Mouse (Mus musculus) cerebellum, adult 18-20 months (tissue): ENCODE results near the gene Kazald1.

Experiments used
- DNase-seq, 2 experiments: peaks; one replicate each; pipeline ENCODE4 v3.0.0; 2021

Gene Kazald1

DNA sequence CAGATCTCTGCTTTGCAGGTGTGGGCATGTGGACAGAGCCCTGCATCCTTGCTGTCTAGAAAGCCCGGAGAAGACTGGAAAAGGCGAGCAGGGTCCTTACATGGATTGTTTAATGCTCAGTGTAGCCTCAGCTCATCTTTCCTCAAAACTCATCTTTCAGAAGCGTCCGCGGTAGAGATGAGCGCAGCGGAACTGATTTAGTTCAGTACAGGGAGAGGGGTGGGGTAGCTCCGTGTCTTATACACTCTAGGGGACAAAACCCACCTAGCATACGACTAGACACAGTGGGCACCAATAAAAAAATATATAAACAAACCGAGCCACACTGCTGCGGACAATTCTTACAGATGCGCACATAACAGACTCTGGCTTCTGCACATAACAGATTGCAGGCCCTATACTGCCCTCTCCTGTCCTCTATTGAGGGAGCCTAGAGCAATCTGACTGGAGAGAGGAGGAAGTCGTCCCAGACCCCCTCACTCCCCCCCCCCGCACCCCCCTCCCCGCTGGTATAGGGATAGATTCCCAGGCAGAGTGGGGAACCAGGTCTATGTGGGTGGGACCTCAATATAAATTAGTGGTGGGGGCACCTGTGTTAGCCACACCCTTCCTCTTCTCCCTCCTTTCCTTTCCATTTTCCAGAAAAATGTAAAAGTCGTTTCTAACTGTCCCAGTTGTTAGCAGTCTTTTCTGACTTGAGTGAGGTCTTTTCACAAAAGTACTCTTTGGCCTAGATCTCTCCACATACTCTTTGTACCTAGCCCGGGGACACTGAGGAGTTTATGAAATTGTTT lies 4.1 kb downstream of the Kazald1 start:
- DNase-seq, result peak; percentile 41 to 56

DNA sequence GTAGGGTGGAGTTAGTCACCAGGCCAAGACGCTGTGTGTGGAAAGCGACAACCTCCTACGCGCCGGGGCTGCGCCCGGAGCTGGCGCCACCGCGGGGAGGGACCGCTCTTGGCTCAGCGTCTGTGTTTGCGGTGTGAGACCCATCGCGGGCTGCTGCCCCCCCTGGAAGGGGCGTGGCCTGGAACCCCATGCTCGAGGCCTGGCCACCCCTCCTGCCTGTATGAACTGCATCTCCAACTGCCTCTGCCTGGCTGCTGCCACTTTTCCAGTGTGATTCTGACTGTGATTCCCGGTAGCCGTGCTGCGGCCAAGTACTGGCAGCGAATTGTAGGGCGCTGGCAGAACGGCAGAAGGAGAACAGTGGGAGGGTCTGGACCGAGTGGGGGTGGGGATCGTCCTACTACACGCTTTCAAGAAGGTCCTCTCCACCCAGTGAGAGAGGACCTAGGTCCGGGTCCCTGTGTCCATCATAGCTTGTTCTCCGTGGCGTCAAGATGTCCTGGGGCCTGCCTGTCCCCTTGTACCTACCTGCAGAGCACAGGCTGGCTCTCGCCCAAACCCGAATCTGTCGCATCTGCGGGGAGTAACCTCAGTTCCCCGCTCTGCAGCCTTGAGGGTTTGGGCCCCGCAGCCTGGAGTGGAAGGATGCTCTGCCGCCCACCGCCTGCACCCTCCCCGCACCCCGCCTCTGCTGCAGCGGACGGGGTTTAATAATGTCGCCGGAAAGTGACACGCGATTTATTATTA lies 4.9 kb downstream of the Kazald1 start:
- peak; percentile 79 to 82 for DNase-seq

DNA sequence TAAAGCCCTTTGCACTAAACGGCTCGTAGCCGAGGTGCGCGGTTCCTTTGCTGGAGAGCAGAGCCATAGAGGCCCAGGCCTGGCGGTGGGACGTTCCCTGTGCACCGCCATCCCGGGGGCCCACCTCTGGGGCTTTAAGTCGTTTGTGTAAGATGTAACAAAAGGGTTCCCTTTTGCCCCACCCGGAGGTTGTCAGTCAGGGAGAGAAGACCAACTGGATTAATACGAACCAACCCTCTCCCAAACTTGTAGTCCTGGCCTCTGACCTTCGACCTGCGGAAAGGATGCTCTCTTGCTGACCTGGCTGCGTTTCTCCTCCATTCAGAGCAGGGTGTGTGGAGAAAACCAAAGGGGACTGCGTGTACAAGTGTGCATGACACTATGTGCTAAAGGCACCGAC lies 5.7 kb downstream of the Kazald1 start:
- peak; percentile 34 to 62 for DNase-seq

DNA sequence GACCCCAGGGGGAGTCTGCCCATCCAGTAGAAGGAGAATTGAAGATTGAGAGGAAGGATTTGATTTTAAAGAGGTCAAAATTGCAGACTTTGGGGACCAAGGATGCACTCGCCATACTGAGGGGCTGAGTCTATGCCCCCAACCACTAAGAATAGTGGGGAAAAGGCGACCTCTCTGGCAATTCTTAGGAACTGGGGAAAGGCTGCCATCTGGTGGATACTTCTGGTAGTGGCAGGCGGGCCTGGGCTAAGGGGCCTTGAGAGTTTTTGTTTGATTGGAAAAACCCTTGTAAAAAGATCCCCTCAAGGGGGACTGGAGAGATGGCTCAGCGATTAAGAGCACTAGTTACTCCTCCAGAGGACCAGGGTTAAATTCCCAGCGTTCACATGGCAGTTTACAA lies 6.2 kb downstream of the Kazald1 start:
- peak; percentile 75 to 85 for DNase-seq

DNA sequence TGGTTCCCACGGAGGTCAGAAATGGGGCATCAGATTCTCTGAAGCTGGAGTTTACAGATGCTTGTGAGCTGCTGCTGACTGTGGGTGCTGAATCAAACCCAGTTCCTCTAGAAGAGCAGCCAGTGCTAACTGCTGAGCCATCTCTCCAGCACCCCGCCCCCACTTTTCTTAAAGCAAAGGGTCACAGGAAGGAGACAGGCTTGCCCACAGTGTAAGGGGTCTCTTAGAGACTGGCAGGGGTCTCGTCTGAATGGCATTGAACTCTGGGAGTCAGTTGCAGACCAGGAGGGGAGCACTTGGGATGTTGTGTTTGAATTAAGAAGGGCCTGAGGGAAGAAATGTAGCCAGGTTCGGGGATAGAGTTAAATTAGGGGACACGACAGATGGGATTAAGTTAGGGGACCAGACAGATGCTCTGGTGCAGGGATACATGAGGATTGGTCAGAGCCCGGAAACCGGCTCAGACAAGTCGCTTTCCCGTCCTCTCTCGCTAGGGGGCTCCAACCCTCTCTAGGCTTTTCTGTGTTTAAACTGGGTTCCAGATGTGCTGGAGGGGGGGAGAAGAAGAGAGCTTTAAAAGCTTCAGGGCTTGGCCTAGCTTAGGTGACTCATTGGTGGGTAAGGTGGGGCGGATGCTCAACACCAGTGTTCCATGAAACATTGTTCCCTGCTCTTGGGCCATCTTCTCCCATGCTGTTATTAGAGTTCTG lies 7.0 kb downstream of the Kazald1 start:
- DNase-seq, result peak; percentile 42 to 47

DNA sequence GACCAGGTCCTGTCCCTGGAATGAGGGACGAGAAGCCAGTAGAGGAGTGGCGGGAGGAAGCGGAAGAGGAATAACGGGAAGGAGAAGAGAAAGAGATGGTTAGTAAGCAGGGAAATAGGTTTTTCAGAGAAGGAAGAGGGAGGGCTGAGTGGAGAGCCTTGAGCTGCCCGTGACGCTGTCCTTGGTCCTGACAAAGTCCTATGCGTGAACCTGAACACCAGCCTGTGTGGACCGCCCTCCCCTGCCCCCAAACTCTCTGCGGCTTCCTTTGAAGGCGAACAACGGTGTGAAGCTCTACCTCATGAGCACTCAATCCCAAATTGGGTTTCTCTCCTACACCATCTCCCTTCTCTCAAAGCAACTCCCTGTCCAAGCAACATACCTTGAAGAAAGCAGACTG lies 22.8 kb downstream of the Kazald1 start:
- no peak for DNase-seq

DNA sequence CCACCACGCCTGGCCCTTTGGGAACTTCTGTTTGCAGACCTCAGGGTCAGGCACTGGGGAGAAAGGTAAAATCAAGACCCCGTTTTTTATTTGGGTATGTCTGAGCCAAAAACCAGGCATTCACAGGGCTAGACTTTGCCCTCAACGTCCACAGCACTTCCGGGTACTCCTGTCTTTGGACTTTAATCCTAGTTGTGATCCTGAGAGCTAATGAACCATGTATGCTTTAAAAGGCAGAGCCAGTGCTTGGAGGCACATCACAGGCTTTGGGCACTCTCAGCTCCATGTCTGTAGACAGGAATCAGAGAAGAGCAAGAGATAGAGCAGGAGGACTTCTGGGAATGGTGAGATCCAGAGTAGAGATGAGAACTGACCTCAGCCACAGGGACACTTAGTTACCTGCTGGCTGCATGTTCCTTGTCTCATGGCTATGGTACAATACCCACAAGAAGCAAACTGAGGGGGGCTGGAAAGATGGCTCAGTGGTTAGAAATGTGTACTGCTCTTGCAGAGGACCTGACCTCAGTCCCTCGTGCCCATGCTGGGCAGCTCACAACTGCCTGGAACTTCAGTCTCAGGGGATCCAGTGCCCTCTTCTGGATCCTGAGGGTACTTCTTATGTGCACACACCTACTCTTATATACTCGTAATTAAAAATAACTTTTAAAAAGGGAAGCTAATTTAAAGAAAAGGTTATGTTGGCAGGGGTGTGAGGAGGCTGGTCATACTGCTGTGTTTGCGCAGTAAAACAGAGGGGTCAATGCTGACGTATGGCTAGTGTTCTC lies 25.6 kb downstream of the Kazald1 start:
- no peak for DNase-seq

DNA sequence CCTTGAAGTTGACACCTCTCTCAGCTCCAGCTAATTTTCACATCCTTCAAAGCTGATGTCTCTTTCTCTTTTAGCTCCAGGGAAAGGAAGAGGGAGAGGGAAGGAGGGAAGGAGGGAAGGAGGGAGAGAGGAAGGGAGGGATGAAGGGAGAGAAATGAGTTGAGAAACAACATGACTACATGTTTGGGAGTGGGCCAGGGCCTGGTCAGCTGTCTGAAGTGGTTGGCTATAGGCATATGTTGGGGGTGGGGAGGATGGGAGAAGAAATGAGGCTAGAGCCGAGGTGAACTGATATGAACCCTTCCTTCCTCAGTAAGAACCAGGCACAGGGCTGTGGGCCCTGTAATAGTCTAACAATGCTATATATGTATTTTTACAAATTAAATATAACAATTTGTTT lies 30.6 kb downstream of the Kazald1 start:
- no peak for DNase-seq

DNA sequence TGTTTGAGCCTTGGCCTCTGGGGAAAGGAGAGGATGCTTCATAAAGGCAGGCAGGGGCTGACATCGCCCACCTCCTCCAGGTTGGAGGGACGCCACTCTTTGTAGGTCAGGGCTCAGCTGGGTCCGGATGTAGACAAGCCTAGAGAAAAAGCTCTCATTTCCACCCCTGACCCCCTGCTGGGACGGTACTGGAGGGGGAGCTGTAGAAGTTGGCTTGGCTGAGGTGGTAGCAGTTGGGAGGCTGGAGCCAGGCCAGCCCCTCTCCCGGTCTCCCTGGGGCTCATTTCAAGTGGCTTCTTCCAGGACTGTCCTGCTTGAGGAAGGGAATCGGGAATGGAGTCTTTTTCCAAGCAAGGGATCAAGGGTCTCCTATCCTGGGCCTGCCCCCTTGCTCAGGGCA lies 31.6 kb downstream of the Kazald1 start:
- DNase-seq, result no peak

DNA sequence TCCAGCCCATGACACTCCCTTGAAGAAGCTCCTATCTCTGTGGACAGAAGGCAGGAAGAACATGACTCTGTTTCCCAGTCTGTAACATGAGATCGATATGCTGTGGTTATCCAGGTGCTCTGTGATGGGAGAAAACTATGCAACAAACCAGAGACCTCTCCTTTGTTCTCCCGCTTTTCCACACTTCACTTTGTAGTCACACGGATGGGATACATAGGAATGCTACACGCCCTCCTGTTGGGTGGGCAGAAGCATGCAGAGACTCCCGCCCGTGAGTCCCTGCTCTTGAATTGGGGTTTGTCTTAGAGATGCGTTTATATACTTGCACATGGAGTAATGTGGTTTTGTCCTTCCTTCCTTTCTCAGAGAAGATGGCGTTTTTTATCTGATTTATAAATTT lies 35.6 kb downstream of the Kazald1 start:
- no peak for DNase-seq

DNA sequence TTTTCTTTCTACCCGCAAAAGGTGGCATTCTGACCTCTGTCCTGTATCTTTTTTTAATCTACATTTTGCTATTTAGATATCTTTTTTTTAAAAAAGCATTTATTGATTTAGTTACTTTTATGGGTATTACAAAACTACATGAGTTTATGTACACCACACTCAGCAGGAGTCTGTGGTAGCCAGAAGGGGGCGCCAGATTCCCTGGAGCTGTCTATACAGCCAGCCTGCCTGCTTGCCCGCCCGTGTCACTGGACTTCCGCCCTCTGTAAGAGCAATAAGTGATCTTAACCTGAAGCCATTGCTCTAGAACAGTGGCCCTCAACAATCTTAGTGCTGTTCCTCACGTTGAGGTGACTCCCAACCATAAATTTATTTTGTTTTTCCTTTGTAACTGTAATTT lies 37.4 kb downstream of the Kazald1 start:
- no peak for DNase-seq

DNA sequence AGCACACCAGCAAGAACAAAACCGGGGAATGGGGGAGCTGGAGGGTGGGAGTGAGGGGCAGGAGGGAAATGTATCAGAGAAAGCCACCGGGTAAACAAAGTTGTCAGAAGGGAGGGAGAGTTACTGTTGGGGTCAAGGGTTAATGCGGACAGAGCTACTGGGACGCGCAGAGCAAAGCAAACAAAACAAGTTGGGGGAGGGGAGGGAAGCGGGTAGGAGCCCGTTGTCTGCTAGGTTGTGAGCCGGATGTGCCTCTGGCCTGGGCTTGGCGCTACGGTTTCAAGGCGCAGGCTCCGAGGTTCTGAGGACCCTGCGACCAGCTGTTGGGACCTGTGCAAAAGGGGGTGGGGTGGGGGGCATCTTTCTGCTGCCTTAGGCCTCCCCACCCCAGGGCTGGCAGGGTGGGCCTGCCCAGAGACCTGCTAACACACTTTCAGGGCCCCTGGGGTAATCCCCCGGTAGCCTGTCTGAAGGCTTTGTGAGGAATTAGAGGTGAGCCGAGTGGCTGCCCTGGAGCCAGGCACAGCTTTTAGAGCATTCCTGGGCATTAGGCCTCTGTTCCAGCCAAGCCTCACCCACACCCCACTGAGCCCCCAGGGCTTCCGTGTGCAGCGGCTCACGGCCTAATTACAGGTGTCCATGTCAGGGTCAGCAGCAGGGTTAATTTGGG lies 38.9 kb downstream of the Kazald1 start:
- no peak for DNase-seq

DNA sequence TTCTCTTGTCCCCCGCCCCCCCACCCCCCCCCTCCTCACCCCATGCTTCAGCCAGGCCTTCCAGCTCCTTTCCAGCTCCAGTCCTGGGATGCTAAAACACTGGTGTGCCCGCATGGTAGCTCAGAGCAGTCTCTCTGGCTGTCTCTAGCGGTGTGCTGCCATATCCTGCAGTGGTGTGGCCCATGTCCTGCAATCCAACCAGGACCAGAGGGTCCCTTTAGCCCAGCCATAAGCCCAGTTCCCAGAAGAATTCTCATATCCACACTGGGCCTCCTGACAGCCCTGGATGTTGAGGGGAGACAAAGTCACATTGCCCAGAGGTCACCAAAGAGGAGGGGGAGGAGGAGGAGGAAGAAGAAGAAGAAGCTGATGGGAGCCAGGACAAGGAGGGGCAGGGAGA lies 39.7 kb downstream of the Kazald1 start:
- no peak for DNase-seq

DNA sequence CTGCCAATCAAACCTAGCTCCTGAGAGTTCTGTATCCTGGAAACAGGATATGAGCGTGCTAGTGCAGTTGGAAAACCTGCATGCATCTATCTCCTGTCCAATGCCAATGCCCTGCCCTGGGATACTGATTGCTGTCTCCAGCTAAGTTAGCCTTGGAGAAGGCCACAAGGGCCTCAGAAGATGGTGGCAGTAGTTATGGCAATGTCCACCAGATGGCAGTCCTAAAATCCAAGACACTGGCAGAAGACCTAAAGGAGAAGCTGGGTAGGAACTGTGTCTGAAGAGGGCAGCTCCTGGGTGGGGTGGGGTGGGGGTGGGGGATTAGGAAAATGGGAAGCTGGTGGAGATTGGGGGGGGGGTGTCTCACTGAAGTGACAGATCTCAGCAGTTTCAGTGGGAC lies 41.8 kb downstream of the Kazald1 start:
- peak; percentile 30 to 37 for DNase-seq
